Mouse (Mus musculus) stomach, embryonic 14.5 days (tissue): ENCODE measurements at regions not wholly inside any gene's neighbourhood (a gene's known extent, or its start where the extent isn't known, plus 50 kb on each side); places are given as distances from the start of the nearest gene placed in this dataset.

Experiments
- ATAC-seq: fragments of 200-750 bp; cut with Nextera tagmentation; 2 replicates; pipeline ENCODE4 v1.8.0; 2017; ENCODE audit warnings: low read depth, moderate TSS enrichment; ENCODE audit not compliant: insufficient number of reproducible peaks, insufficient read depth, low FRiP score
- H3K27ac ChIP-seq: fragments of 300-500 bp; sonication (generic); 2 replicates; pipeline ENCODE4 v1.5.1; 2014; ENCODE audit warnings: mild to moderate bottlenecking, low read length, moderate library complexity, mixed read lengths
- H3K27me3 ChIP-seq: fragments of 300-500 bp; sonication (generic); 2 replicates; pipeline ENCODE4 v1.6.1; 2014; ENCODE audit warnings: low read length, control low read depth, mixed read lengths; ENCODE audit not compliant: control insufficient read depth, insufficient read depth
- H3K36me3 ChIP-seq: fragments of 300-500 bp; sonication (generic); 2 replicates; pipeline ENCODE4 v1.6.1; 2014; ENCODE audit warnings: mild to moderate bottlenecking, control low read depth, low read length, moderate library complexity, mixed read lengths; ENCODE audit not compliant: control insufficient read depth, insufficient read depth
- H3K4me1 ChIP-seq: fragments of 300-500 bp; sonication (generic); 2 replicates; pipeline ENCODE4 v1.6.1; 2014; ENCODE audit warnings: low read length, control low read depth, mixed read lengths; ENCODE audit not compliant: control insufficient read depth, insufficient read depth
- H3K4me2 ChIP-seq: fragments of 300-500 bp; sonication (generic); replicated peaks from 2 replicates; pipeline ENCODE4 v1.6.1; 2014; ENCODE audit warnings: low read depth, low read length, control low read depth
- H3K4me3 ChIP-seq: fragments of 300-500 bp; sonication (generic); 2 replicates; pipeline ENCODE4 v1.5.1; 2014; ENCODE audit warnings: low read depth, low read length, control low read depth
- H3K9ac ChIP-seq: fragments of 300-500 bp; sonication (generic); replicated peaks from 2 replicates; pipeline ENCODE4 v1.6.1; 2014; ENCODE audit warnings: low read depth, mild to moderate bottlenecking, control low read depth, low read length, moderate library complexity, mixed read lengths
- H3K9me3 ChIP-seq: fragments of 300-500 bp; sonication (generic); 2 replicates; pipeline ENCODE4 v1.6.1; 2016; ENCODE audit warnings: low read depth, low read length, control low read depth; ENCODE audit not compliant: control insufficient read depth
- whole genome bisulfite sequencing: fragments of 180-500 bp; shearing (Covaris S2); extraction: QIAGEN DNeasy Blood & Tissue Kit; methylation state at CpG from one replicate; pipeline ENCODE4 v1.1.7; 2014; 5-methylcytosine and 5-hydroxymethylcytosine counted together

GRCm38 (mm10) chr3:21497011-21497410 is 579.4 kb upstream of the Tbl1xr1 start:
- ATAC-seq, result no peak
- Histone ChIP-seq H3K4me2 (no peak overlapping the region), H3K36me3 (no peaks in the 10 kb centered on the region), H3K4me3 (no peak overlapping the region), H3K9me3 (no peaks in the 10 kb centered on the region), H3K4me1 (no peaks in the 10 kb centered on the region), H3K27me3 (no peaks in the 10 kb centered on the region), H3K27ac (no peak overlapping the region), H3K9ac (no peak overlapping the region)
- WGBS, result 61% methylated on average over 1 of the region's 1 CpGs

GRCm38 (mm10) chr3:21507655-21508054 is 568.8 kb upstream of the Tbl1xr1 start:
- Histone ChIP-seq H3K9ac (no peak overlapping the region), H3K9me3 (peaks cover 25% of the 10 kb centered on the region; the same call in 1 of the 2 replicates), H3K27me3 (no peaks in the 10 kb centered on the region), H3K27ac (no peak overlapping the region), H3K36me3 (no peaks in the 10 kb centered on the region), H3K4me2 (no peak overlapping the region), H3K4me1 (no peaks in the 10 kb centered on the region), H3K4me3 (no peak overlapping the region)
- ATAC-seq, result no peak
- 98% methylated on average over 2 of the region's 2 CpGs for WGBS

- Histone ChIP-seq H3K9ac (no peak overlapping the region), H3K4me1 (no peaks in the 10 kb centered on the region), H3K27me3 (no peaks in the 10 kb centered on the region), H3K9me3 (peaks cover 19% of the 10 kb centered on the region; the same call in 1 of the 2 replicates), H3K4me2 (no peak overlapping the region), H3K4me3 (no peak overlapping the region), H3K36me3 (no peaks in the 10 kb centered on the region), H3K27ac (no peak overlapping the region)
- WGBS, result 61% methylated on average over 4 of the region's 4 CpGs
- ATAC-seq, result no peak
Measured at GRCm38 (mm10) chr3:21512081-21512480, 564.4 kb upstream of the Tbl1xr1 start.

GRCm38 (mm10) chr3:21524426-21524937 is 552.0 kb upstream of the Tbl1xr1 start:
- no peak overlapping the region for H3K4me3 ChIP-seq
- H3K4me2 ChIP-seq, result no peak overlapping the region
- 44% methylated on average over 1 of the region's 1 CpGs for WGBS
- H3K9me3 ChIP-seq, result no peaks in the 10 kb centered on the region
- H3K36me3 ChIP-seq, result no peaks in the 10 kb centered on the region
- H3K27me3 ChIP-seq, result no peaks in the 10 kb centered on the region
- 0 out of 2 replicates have a peak, but pooled peaks have one; percentile 10 for ATAC-seq
- H3K27ac ChIP-seq, result no peak overlapping the region
- no peak overlapping the region for H3K9ac ChIP-seq
- H3K4me1 ChIP-seq, result no peaks in the 10 kb centered on the region

GRCm38 (mm10) chr3:21530862-21531261 is 545.6 kb upstream of the Tbl1xr1 start:
- H3K4me2 ChIP-seq, result no peak overlapping the region
- no peak overlapping the region for H3K4me3 ChIP-seq
- H3K4me1 ChIP-seq, result no peaks in the 10 kb centered on the region
- peak overlapping the region; percentile 3; the same call in 1 of the 2 replicates for H3K27ac ChIP-seq
- H3K9ac ChIP-seq, result no peak overlapping the region
- H3K27me3 ChIP-seq, result no peaks in the 10 kb centered on the region
- no peaks in the 10 kb centered on the region for H3K36me3 ChIP-seq
- ATAC-seq, result no peak
- WGBS, result 11% methylated on average over 5 of the region's 5 CpGs
- no peaks in the 10 kb centered on the region for H3K9me3 ChIP-seq

GRCm38 (mm10) chr3:21539138-21539537 is 537.3 kb upstream of the Tbl1xr1 start:
- no peak overlapping the region for H3K4me3 ChIP-seq
- H3K9ac ChIP-seq, result no peak overlapping the region
- ATAC-seq, result no peak
- H3K27ac ChIP-seq, result no peak overlapping the region
- no peaks in the 10 kb centered on the region for H3K27me3 ChIP-seq
- no peaks in the 10 kb centered on the region for H3K36me3 ChIP-seq
- H3K9me3 ChIP-seq, result no peaks in the 10 kb centered on the region
- 60% methylated on average over 2 of the region's 2 CpGs for WGBS
- H3K4me2 ChIP-seq, result no peak overlapping the region
- no peaks in the 10 kb centered on the region for H3K4me1 ChIP-seq

GRCm38 (mm10) chr3:21544456-21544855 is 532.0 kb upstream of the Tbl1xr1 start:
- no peaks in the 10 kb centered on the region for H3K36me3 ChIP-seq
- H3K4me1 ChIP-seq, result 0 out of 2 replicates have a peak, but pooled peaks cover 3% of the 10 kb centered on the region
- H3K27ac ChIP-seq, result no peak overlapping the region
- H3K9ac ChIP-seq, result no peak overlapping the region
- no peak overlapping the region for H3K4me2 ChIP-seq
- H3K27me3 ChIP-seq, result no peaks in the 10 kb centered on the region
- no peak for ATAC-seq
- no peak overlapping the region for H3K4me3 ChIP-seq
- no peaks in the 10 kb centered on the region for H3K9me3 ChIP-seq
- WGBS, result 42% methylated on average over 2 of the region's 2 CpGs

- H3K4me3 ChIP-seq, result no peak overlapping the region
- no peaks in the 10 kb centered on the region for H3K9me3 ChIP-seq
- no peaks in the 10 kb centered on the region for H3K36me3 ChIP-seq
- 37% methylated on average over 5 of the region's 5 CpGs for WGBS
- ATAC-seq, result 0 out of 2 replicates have a peak, but pooled peaks have one; percentile 42
- no peak overlapping the region for H3K27ac ChIP-seq
- no peak overlapping the region for H3K9ac ChIP-seq
- H3K27me3 ChIP-seq, result no peaks in the 10 kb centered on the region
- no peak overlapping the region for H3K4me2 ChIP-seq
- H3K4me1 ChIP-seq, result 0 out of 2 replicates have a peak, but pooled peaks cover 3% of the 10 kb centered on the region
Measured at GRCm38 (mm10) chr3:21545156-21545893, 531.1 kb upstream of the Tbl1xr1 start.
